Mouse (Mus musculus): ENCODE data around the gene Ripor1. TPM values are rescaled to one million over a fixed set of nuclear protein-coding genes. Genes with fewer than 3 reads are reported as not detected.
A peak's percentile ranks its signal among the peaks of the same experiment; 100 is the strongest.
"Not testable (repeated sequence)": the region's sequence is repeated elsewhere in the genome, so short reads cannot be mapped to it uniquely, and the experiment has no call there.

The Ripor1 gene
- polyA plus RNA-seq (2012; rRNA removed) = 12.1 and 26.0 TPM in 2 replicates

DNA sequence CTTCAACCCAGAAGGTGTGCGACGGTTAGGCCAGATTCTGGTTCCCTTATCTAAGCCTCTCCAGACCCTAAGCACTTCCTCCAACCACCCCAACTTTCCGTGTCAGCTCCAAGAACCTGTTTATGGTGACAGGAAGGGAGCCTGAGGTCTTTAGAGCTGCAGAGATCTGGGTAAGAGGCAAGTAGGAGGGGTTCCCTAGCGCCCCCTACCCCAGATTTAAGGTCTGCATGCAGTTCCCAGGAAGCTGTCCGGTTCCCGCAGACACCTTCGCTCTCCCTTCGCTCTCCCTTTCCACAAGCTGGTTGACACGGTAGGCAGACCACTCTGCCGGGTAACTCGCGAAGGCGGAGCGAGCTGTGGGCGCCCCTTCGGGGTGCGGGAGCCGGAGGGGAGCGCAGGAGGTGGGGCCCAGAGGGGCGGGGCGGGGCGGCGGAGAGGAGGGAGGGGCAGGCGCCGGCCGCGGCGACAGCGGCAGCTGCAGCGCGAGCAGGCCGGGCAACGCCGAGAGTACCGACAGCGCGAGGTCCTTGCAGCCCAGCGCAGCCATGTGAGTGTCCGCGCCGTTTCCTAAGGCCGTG, at the start of gene Ripor1:
Gene Ripor1 (plus strand): TSS at position 452 of the 578 bp plus-strand sequence.
- peak; percentile 67 for DNase-seq (ENCODE audit: low spot score)

DNA sequence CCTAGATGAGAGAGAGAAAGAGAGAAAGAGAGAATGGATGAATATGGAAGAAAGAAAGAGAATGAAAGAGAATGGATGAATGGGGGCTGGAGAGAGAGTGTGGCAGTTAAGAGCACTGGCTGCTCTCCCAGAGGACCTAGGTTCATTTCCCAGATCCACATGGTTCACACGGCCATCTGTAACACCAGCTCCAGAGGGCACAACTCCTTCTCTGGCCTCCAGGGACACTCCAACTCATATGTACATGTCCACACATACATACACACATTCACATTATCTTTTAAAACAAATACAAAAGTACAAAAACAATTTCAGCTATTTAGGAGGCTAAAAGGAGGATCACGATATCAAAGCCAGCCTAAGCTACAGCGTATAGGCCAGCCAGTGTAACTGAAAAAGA, 42.2 kb upstream of the Ripor1 start:
- DNase-seq (ENCODE audit: low spot score) = no peak

- no peak for DNase-seq (ENCODE audit: low spot score)
Observed at GRCm38 (mm10) chr8:105563871-105564270, 41.2 kb upstream of the Ripor1 start.

- not testable (repeated sequence) for DNase-seq (ENCODE audit: low spot score)
Observed at GRCm38 (mm10) chr8:105564573-105565229, 40.4 kb upstream of the Ripor1 start.

GRCm38 (mm10) chr8:105565401-105565881, 39.6 kb upstream of the Ripor1 start:
- no peak for DNase-seq (ENCODE audit: low spot score)

- peak; percentile 96 for DNase-seq (ENCODE audit: low spot score)
Observed at GRCm38 (mm10) chr8:105565952-105566702, 38.9 kb upstream of the Ripor1 start, which contains the start of gene Atp6v0d1. TSS of gene Atp6v0d1 (minus strand) at chr8:105566047.

GRCm38 (mm10) chr8:105566703-105567595, 38.1 kb upstream of the Ripor1 start:
- peak; percentile 34 for DNase-seq (ENCODE audit: low spot score)

DNA sequence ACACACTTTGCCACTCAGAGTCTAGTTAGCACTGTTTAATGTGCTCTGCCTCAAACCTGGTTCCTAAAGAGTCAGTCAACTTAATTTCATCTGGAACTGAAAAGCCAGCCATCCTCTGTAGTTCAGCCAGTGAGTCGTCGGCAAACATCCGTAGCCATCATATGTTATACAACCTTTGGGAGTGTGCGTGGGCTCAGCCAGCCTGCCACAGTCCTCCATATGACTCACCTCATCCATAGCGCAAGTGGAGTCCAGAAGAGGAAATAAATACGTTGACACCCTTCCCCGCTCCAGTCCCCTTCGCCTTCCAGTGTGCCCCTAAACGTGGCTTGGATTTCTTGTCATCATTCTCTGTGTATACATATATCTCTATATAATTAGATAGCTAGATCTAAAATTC, 33.2 kb upstream of the Ripor1 start:
- DNase-seq (ENCODE audit: low spot score) = no peak

- DNase-seq (ENCODE audit: low spot score) = no peak
Observed at GRCm38 (mm10) chr8:105573427-105573826, 31.6 kb upstream of the Ripor1 start.

- DNase-seq (ENCODE audit: low spot score) = no peak
Observed at GRCm38 (mm10) chr8:105574741-105575140, 30.3 kb upstream of the Ripor1 start.

GRCm38 (mm10) chr8:105575538-105575937, 29.5 kb upstream of the Ripor1 start:
- DNase-seq (ENCODE audit: low spot score) = no peak

- DNase-seq (ENCODE audit: low spot score) = no peak
Observed at GRCm38 (mm10) chr8:105579719-105580118, 25.3 kb upstream of the Ripor1 start.

DNA sequence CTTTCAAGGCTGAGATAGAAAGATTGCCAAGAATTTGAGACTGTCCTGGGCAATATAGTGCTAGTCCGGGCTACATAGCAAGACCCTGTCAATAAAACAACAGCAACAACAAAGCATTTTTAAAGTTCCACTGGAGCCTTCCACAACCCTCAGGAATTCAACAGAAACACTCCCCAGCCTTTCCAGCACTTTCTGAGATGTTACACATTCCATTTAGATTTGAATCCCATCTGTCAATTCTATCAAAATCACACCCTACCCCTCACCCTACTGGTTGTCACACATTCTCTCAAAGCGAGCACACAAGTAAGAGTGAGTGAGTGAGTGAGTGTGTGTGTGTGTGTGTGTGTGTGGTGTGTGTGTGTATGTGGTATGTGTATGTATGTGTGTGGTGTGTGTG, 12.6 kb upstream of the Ripor1 start:
- DNase-seq (ENCODE audit: low spot score) = no peak

GRCm38 (mm10) chr8:105593859-105594258, 11.2 kb upstream of the Ripor1 start:
- peak; percentile 24 for DNase-seq (ENCODE audit: low spot score)

DNA sequence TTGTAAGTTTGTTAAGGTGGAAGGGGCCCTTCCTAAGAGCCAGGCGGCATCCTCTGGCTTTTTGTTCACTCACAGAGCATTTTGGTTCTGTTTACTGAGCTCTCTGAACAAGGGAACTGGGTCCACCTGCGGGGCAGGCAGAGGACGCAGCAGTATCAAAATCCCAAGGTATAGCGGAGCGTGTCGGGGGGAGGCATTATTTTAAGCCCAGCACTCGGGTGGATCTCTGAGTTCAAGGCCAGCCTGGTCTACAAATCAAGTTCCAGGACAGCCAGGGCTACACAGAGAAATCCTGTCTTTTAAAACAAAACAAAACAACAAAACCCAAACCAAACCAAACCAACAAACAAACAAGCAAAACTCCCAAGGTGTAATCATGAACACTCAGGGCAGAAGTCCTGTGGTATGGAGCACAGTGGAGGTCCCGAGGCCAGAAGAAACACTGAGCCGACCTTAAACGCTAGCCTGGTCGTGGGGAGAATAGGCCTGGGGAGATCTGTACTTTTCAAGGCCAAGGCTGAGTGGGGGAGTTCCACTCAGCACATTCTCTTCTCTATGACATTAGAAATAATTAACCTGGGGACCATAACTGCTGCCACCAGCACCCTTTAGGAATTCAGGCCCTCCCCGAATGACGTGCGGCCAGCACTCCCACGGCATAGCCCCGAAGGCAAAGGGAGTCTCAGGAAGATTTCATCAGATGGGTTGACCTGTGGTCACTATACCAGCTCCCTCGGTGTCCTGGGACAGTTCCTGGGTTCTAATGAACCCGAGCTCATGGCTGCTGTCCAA, 10.4 kb upstream of the Ripor1 start:
- DNase-seq (ENCODE audit: low spot score) = no peak

GRCm38 (mm10) chr8:105596362-105597034, 8.6 kb upstream of the Ripor1 start:
- DNase-seq (ENCODE audit: low spot score) = peak; percentile 43

DNA sequence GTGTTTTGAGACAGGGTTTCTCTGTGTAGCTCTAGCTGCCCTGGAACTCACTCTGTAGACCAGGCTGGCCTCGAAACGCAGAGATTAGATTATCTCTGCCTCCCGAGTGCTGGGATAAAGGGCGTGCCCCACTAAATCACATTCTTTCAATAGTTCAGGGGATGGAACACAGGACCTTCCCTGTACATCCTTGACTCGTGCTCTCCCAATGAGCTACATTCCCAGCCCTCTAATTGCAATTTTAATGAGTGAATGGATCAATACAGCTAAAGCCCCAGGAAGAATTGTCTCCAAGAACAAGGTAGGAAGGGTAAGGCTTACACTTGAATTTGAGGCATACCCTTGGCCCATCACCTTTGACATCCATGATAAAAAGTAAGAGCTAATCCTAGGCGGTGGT, 6.3 kb upstream of the Ripor1 start:
- DNase-seq (ENCODE audit: low spot score) = no peak

GRCm38 (mm10) chr8:105601301-105601700, 3.8 kb upstream of the Ripor1 start:
- DNase-seq (ENCODE audit: low spot score) = no peak

DNA sequence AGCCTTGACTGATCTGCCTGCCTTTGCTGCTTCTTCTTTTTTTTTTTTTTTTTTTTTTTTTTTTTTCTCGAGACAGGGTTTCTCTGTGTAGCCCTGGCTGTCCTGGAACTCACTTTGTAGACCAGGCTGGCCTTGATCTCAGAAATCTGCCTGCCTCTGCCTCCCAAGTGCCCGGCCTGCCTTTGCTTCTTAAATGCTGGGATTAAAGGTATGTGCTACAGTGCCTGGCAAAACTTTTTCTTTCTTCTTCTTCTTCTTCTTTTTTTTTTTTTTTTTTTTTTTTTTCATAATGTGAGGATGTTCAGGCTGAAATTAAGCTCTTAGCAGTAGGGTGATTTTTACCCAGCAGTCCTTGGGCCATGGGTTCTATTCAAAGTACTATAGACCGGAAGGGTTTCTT, 2.5 kb upstream of the Ripor1 start:
- DNase-seq (ENCODE audit: low spot score) = not testable (repeated sequence)

GRCm38 (mm10) chr8:105605491-105606188, 585 bp downstream of the Ripor1 start:
- DNase-seq (ENCODE audit: low spot score) = peak; percentile 62

Data from urinary bladder, adult 2 months (tissue).